Mouse (Mus musculus) cerebellum, adult 11 months (tissue): ENCODE results near the gene Sfxn3.

Source experiments
- DNase-seq: peaks from one replicate; pipeline ENCODE4 v3.0.0; 2022

Sfxn3 gene

GRCm38 (mm10) chr19:45076586-45077510 lies 29.5 kb downstream of the Sfxn3 start:
- peak; percentile 73 for DNase-seq

- no peak for DNase-seq
These were observed 30.7 kb downstream of the Sfxn3 start for GRCm38 (mm10) chr19:45077742-45078645.

- DNase-seq = no peak
These were observed 31.9 kb downstream of the Sfxn3 start for GRCm38 (mm10) chr19:45078971-45079764.

- peak; percentile 75 for DNase-seq
These were observed 32.6 kb downstream of the Sfxn3 start for GRCm38 (mm10) chr19:45079769-45080515.

GRCm38 (mm10) chr19:45080711-45081110 lies 33.4 kb downstream of the Sfxn3 start:
- DNase-seq = no peak

- peak; percentile 74 for DNase-seq
These were observed 34.0 kb downstream of the Sfxn3 start for GRCm38 (mm10) chr19:45081279-45081678.

GRCm38 (mm10) chr19:45081841-45082550 lies 34.7 kb downstream of the Sfxn3 start:
- DNase-seq = no peak

GRCm38 (mm10) chr19:45097868-45098267 lies 50.6 kb downstream of the Sfxn3 start:
- no peak for DNase-seq

GRCm38 (mm10) chr19:45100486-45101270 lies 53.4 kb downstream of the Sfxn3 start:
- DNase-seq = no peak

- no peak for DNase-seq
These were observed 58.3 kb downstream of the Sfxn3 start for GRCm38 (mm10) chr19:45105591-45105990.
